Mouse (Mus musculus): ENCODE data around the gene Papln. TPM values are rescaled to one million over a fixed set of nuclear protein-coding genes. Genes with fewer than 3 reads are reported as not detected.

Gene Papln
- polyA plus RNA-seq (2012; ENCODE audit: low replicate concordance): 0.42 and 0.46 TPM in 2 replicates

DNA sequence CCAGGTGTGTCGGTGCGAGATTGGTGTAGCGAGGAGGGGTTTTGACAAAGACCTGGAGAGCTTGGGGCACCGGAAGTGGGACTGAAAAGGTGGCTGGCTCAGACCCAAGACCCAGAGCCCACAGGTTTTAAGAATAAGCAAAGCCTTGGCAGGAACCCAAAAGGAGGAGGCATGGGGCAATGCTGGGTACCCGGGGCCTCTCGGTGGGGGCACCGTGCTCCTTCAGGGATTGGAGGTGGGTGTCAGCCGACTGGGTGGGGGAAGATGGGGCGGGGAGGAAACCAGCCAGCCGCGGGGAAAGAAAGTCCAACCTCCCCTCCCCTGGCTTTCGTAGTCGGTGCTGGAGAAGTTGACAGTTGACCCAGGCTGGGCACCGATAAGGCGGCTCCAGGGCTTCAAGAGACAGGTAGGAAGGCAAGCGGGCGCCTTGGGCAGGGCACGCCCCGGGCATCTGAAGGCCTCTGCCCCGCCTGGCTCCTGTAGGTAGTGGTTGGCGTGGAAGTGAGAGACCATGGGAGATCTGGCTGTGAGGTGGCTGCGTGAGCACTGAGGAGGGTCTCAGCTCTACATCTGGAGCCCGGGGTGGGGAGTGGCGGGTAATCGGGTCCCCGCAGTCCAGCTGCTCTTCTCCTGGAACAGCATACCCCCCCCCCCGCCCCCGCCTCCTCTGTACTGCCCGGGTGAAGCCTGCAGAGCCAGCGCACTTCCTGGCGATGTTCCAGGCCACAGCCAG, at the start of gene Papln:
TSS of gene Papln (plus strand) at position 324 of the 733 bp plus-strand sequence.

Other genes with a start within 250 kb of the Papln start
- gene Dcaf4, start 243.2 kb upstream of the Papln start, polyA plus RNA-seq (2012; ENCODE audit: low replicate concordance): 8.6 and 22.6 TPM in 2 replicates
- gene Zfyve1, start 166.4 kb upstream of the Papln start, polyA plus RNA-seq (2012; ENCODE audit: low replicate concordance): 6.0 and 10.6 TPM in 2 replicates
- gene Rbm25, start 132.4 kb upstream of the Papln start, polyA plus RNA-seq (2012; ENCODE audit: low replicate concordance): 40.8 and 73.0 TPM in 2 replicates
- gene Psen1, start 75.5 kb upstream of the Papln start, polyA plus RNA-seq (2012; ENCODE audit: low replicate concordance): 10.0 and 14.6 TPM in 2 replicates
- gene Numb, start 158.3 kb downstream of the Papln start, polyA plus RNA-seq (2012; ENCODE audit: low replicate concordance): 18.7 and 32.0 TPM in 2 replicates
- 79.6 and 80.0 TPM in 2 replicates for gene Riox1, start 187.0 kb downstream of the Papln start, polyA plus RNA-seq (2012; ENCODE audit: low replicate concordance)
- not detected in 2 replicates for gene Heatr4, start 221.2 kb downstream of the Papln start, polyA plus RNA-seq (2012; ENCODE audit: low replicate concordance)
- gene Acot2, start 224.2 kb downstream of the Papln start, polyA plus RNA-seq (2012; ENCODE audit: low replicate concordance): 8.2 and 14.4 TPM in 2 replicates
- 1.5 and 2.1 TPM in 2 replicates for gene Acot1, start 245.9 kb downstream of the Papln start, polyA plus RNA-seq (2012; ENCODE audit: low replicate concordance)